Mouse (Mus musculus) heart, embryonic 11.5 days (tissue): ENCODE data around the gene Twf2. TPM values are rescaled to one million over a fixed set of nuclear protein-coding genes. Genes with fewer than 3 reads are reported as not detected.

Experiments
- ATAC-seq: fragments of 200-750 bp; cut with Nextera tagmentation; replicated peaks from 2 replicates; pipeline ENCODE4 v1.8.0; 2017; ENCODE audit warnings: moderate library complexity; ENCODE audit not compliant: insufficient number of reproducible peaks, low FRiP score, low TSS enrichment
- H3K27ac ChIP-seq: fragments of 300-500 bp; sonication (generic); 2 replicates; pipeline ENCODE4 v1.5.1; 2014; ENCODE audit warnings: mild to moderate bottlenecking, low read depth, low read length
- H3K27me3 ChIP-seq: fragments of 300-500 bp; sonication (generic); 2 replicates; pipeline ENCODE4 v1.6.1; 2014; ENCODE audit warnings: mild to moderate bottlenecking, low read length, mixed read lengths; ENCODE audit not compliant: control insufficient read depth, insufficient read depth
- H3K36me3 ChIP-seq: fragments of 300-500 bp; sonication (generic); 2 replicates; pipeline ENCODE4 v1.6.1; 2014; ENCODE audit warnings: mild to moderate bottlenecking, low read length, moderate library complexity, mixed read lengths; ENCODE audit not compliant: control insufficient read depth, insufficient read depth
- H3K4me1 ChIP-seq: fragments of 300-500 bp; sonication (generic); 2 replicates; pipeline ENCODE4 v1.6.1; 2014; ENCODE audit warnings: low read length; ENCODE audit not compliant: control insufficient read depth, insufficient read depth
- H3K4me2 ChIP-seq: fragments of 300-500 bp; sonication (generic); 2 replicates; pipeline ENCODE4 v1.6.1; 2014; ENCODE audit warnings: mild to moderate bottlenecking, moderate library complexity
- H3K4me3 ChIP-seq: fragments of 300-500 bp; sonication (generic); 2 replicates; pipeline ENCODE4 v1.5.1; 2014; ENCODE audit warnings: low read depth, low read length
- H3K9ac ChIP-seq: fragments of 300-500 bp; sonication (generic); 2 replicates; pipeline ENCODE4 v1.6.1; 2014; ENCODE audit warnings: mild to moderate bottlenecking, low read depth, low read length, moderate library complexity
- H3K9me3 ChIP-seq: fragments of 300-500 bp; sonication (generic); replicated peaks from 2 replicates; pipeline ENCODE4 v1.6.1; 2016; ENCODE audit warnings: low read length; ENCODE audit not compliant: control insufficient read depth
- WGBS: fragments of 180-500 bp; shearing (Covaris S2); extraction: QIAGEN DNeasy Blood & Tissue Kit; methylation state at CpG from one replicate; pipeline ENCODE4 v1.1.7; 2014; ENCODE audit not compliant: insufficient replicate concordance; 5-methylcytosine and 5-hydroxymethylcytosine counted together
- polyA plus RNA-seq: library from polyadenylated mRNA; unstranded; fragments of >200 nt; fragmentation: Nextera tagmentation; extraction: Ambion mirVana; gene quantifications from 2 replicates; pipeline ENCODE4 v1.2.1, GENCODE M21; 2014

The Twf2 gene
- polyA plus RNA-seq, 1 experiment from 2014 or later = 55.6 TPM

DNA sequence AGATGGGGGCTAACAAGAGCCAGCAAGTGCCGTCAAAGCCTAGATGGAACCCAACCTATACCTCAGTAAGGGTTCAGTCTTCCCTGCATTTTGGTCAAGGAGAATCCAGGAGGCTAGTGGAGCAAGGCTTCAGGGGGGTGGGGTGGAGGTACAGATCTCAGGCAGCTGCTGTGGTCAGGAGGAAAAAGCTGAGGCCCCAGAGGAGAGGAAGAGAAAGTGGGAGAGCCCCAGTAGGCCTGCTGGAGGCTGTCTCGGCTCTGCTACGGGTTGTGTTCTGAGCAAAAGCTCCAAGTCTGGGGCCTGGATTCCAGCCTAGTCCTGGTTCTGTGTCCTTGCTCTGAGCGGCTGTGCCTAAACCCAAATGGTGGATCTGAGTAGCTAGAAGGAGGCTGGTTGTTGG, 20.1 kb downstream of the Twf2 start:
- WGBS = 71% methylated on average over 4 of the region's 4 CpGs

DNA sequence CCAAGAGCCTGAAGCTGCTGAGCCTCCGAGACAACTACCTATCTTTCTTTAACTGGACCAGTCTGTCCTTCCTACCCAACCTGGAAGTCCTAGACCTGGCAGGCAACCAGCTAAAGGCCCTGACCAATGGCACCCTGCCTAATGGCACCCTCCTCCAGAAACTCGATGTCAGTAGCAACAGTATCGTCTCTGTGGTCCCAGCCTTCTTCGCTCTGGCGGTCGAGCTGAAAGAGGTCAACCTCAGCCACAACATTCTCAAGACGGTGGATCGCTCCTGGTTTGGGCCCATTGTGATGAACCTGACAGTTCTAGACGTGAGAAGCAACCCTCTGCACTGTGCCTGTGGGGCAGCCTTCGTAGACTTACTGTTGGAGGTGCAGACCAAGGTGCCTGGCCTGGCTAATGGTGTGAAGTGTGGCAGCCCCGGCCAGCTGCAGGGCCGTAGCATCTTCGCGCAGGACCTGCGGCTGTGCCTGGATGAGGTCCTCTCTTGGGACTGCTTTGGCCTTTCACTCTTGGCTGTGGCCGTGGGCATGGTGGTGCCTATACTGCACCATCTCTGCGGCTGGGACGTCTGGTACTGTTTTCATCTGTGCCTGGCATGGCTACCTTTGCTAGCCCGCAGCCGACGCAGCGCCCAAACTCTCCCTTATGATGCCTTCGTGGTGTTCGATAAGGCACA, 22.7 kb downstream of the Twf2 start:
- Histone ChIP-seq H3K9ac (peak overlapping the region; percentile 54; the same call in 1 of the 2 replicates), H3K4me2 (peak overlapping the region; percentile 90), H3K27me3 (peaks cover 24% of the 10 kb centered on the region), H3K9me3 (no peaks in the 10 kb centered on the region), H3K27ac (no peak overlapping the region), H3K36me3 (no peaks in the 10 kb centered on the region), H3K4me1 (peaks cover 7% of the 10 kb centered on the region), H3K4me3 (peak overlapping the region; percentile 38)
- WGBS = 48% methylated on average over 24 of the region's 24 CpGs
- ATAC-seq = 0 out of 2 replicates have a peak, but pooled peaks have one; percentile 7

More for the DNA sequence above, 20.1 kb downstream of the Twf2 start:
- H3K4me3 ChIP-seq = no peak overlapping the region
- peaks cover 24% of the 10 kb centered on the region for H3K27me3 ChIP-seq
- no peak overlapping the region for H3K27ac ChIP-seq
- H3K9ac ChIP-seq = no peak overlapping the region
- H3K4me2 ChIP-seq = no peak overlapping the region
- H3K9me3 ChIP-seq = no peaks in the 10 kb centered on the region
- H3K36me3 ChIP-seq = no peaks in the 10 kb centered on the region
- peaks cover 5% of the 10 kb centered on the region for H3K4me1 ChIP-seq
- no peak for ATAC-seq

DNA sequence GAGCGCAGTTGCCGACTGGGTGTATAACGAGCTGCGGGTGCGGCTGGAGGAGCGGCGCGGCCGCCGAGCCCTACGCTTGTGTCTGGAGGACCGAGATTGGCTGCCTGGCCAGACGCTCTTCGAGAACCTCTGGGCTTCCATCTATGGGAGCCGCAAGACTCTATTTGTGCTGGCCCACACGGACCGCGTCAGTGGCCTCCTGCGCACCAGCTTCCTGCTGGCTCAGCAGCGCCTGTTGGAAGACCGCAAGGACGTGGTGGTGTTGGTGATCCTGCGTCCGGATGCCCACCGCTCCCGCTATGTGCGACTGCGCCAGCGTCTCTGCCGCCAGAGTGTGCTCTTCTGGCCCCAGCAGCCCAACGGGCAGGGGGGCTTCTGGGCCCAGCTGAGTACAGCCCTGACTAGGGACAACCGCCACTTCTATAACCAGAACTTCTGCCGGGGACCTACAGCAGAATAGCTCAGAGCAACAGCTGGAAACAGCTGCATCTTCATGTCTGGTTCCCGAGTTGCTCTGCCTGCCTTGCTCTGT, 23.3 kb downstream of the Twf2 start:
- ATAC-seq = peak; percentile 31; the same call in 1 of the 2 replicates
- Histone ChIP-seq H3K4me2 (peak overlapping the region; percentile 90), H3K27ac (no peak overlapping the region), H3K9ac (peak overlapping the region; percentile 54; the same call in 1 of the 2 replicates), H3K9me3 (no peaks in the 10 kb centered on the region), H3K27me3 (peaks cover 24% of the 10 kb centered on the region), H3K4me3 (peak overlapping the region; percentile 38), H3K36me3 (no peaks in the 10 kb centered on the region), H3K4me1 (peaks cover 7% of the 10 kb centered on the region)
- WGBS = 4% methylated on average over 34 of the region's 34 CpGs

DNA sequence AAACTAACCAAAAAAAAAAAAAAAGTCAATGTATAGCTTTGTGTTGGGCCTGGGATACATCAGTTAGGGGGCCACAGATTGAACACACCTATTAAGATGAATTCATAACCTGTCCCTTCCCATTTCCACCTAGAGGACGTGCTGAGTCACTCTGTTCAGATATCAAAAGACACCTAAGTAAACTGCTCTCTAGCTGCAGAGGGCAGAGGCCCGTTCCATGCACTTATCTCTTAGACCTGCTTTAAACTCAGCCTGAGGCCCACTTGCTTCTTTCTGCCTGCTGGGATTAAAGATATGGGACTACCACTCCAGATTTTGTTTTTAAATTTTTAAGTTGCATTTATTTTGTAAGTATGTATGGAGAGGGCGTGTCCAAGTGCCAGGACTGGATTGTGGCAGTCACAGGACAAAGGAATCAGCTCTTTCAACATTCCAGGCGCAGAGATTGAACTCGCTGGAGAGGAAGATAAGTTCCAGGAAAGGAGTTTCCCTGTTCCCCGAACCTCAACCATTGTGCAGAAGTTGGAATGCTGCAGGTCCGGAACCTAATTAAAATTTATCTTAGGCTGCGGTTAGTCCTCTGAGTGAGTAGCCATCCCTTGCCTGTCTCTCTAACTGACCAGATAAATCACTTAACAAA, 25.0 kb downstream of the Twf2 start:
- Histone ChIP-seq H3K4me3 (no peak overlapping the region), H3K4me1 (peaks cover 7% of the 10 kb centered on the region), H3K27me3 (peaks cover 21% of the 10 kb centered on the region), H3K36me3 (peaks cover 7% of the 10 kb centered on the region; the same call in 1 of the 2 replicates), H3K4me2 (no peak overlapping the region), H3K27ac (no peak overlapping the region), H3K9me3 (no peaks in the 10 kb centered on the region), H3K9ac (no peak overlapping the region)
- no peak for ATAC-seq
- WGBS = 24% methylated on average over 8 of the region's 8 CpGs

DNA sequence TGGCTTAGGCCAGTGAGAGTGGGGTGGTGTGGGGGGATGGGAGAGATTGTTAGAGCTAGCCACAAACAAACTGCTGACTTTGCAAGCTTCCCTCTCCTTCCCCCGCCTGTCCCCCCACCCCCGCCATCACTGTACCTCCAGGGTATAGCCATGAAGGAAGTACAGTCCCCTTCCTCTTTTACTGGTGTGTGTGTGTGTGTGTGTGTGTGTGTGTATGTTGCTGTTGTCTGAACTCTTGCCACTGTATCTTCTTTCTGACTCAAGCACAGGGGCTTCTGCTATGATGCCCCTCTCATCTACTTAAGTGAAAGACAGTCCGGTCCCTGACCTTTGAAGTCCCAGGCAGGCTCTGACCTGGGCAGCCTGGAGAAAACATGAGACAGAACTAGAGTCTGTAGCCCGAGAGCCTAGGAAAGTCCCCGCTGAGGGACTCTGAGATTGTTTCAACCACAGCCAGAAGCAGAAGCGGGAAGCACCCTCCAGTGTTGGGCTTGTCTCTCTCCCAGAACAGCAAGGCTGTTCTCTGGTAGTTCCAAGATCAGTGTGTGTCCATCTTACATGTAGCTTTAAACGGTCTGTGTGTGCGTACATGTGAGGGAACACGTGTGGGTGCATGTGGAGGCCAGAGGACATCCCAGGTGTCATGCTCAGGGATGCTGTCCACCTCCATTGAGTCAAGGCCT, 27.3 kb downstream of the Twf2 start:
- no peak overlapping the region for H3K4me3 ChIP-seq
- no peak overlapping the region for H3K9ac ChIP-seq
- H3K4me1 ChIP-seq = peaks cover 14% of the 10 kb centered on the region
- no peak overlapping the region for H3K27ac ChIP-seq
- H3K4me2 ChIP-seq = no peak overlapping the region
- ATAC-seq = no peak
- peaks cover 15% of the 10 kb centered on the region for H3K36me3 ChIP-seq
- WGBS = 75% methylated on average over 9 of the region's 9 CpGs
- peaks cover 8% of the 10 kb centered on the region for H3K27me3 ChIP-seq
- H3K9me3 ChIP-seq = no peaks in the 10 kb centered on the region

DNA sequence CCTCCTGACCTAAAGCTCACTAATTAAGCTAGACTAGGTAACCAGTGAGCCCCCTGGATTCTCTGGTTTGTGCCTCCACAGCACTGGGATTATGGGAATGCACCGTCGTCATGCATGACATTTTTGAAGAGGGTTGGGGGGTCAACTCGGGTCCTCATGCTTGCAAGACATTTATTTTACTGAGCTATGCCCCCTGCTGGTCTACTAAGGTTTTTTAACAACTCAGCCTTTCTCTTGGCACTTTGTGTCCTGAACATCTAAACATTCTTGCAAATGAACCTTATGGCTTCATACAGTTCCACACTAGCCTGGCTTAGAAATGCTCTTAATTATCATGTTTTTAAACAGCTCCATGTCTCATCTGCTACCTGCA, 27.8 kb downstream of the Twf2 start:
- WGBS = 56% methylated on average over 3 of the region's 3 CpGs
- H3K9me3 ChIP-seq = no peaks in the 10 kb centered on the region
- no peak for ATAC-seq

DNA sequence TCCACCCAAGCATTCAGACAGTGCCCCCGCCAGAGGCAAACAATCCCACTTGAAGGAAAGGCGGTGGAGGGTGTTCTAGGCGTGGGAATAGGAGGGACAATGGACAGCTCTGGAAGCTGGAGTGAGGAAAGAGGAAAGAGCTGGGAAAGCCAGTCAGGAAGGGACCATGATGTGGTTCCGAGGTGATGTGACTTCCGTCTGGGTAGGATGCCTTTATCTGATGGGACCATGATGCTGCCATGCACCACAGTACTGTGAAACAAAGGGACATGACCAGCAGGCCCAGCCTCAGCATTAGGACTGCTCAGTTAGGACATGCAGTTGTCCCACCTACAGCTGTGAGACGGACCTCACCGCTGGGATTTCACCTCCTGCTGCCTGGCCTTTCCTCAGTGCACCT, 28.3 kb downstream of the Twf2 start:
- no peaks in the 10 kb centered on the region for H3K27me3 ChIP-seq
- peaks cover 18% of the 10 kb centered on the region for H3K36me3 ChIP-seq
- no peak for ATAC-seq
- H3K9me3 ChIP-seq = no peaks in the 10 kb centered on the region
- no peak overlapping the region for H3K9ac ChIP-seq
- peaks cover 13% of the 10 kb centered on the region for H3K4me1 ChIP-seq
- no peak overlapping the region for H3K27ac ChIP-seq
- H3K4me2 ChIP-seq = no peak overlapping the region
- 64% methylated on average over 7 of the region's 7 CpGs for WGBS
- no peak overlapping the region for H3K4me3 ChIP-seq

More for the DNA sequence above, 27.8 kb downstream of the Twf2 start:
- Histone ChIP-seq H3K9ac (no peak overlapping the region), H3K36me3 (peaks cover 15% of the 10 kb centered on the region), H3K4me2 (no peak overlapping the region), H3K4me3 (no peak overlapping the region), H3K27ac (no peak overlapping the region), H3K27me3 (peaks cover 3% of the 10 kb centered on the region), H3K4me1 (peaks cover 16% of the 10 kb centered on the region)

DNA sequence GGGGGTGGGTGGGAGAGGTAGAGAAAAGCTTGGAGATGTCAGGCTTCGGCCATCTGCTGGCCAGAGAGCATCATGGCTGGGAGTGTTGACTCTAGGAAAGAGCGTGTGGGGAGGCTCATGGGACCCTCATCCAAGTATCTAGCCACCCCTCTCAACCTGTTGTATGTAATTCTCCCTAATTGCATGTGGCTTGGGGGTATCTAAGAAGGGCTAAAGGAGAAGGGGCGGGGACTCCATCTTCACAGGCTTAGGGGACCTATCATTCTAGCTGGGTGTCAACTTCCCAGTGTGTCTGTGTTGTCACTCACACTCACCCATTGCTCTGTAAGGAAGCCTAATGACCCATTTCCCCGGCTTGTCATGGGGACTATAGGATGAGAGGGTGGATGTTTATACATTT, 28.9 kb downstream of the Twf2 start:
- Histone ChIP-seq H3K4me1 (peaks cover 13% of the 10 kb centered on the region), H3K27me3 (no peaks in the 10 kb centered on the region), H3K27ac (no peak overlapping the region), H3K36me3 (peaks cover 23% of the 10 kb centered on the region), H3K9ac (no peak overlapping the region), H3K9me3 (no peaks in the 10 kb centered on the region), H3K4me3 (no peak overlapping the region), H3K4me2 (no peak overlapping the region)
- ATAC-seq = no peak
- 68% methylated on average over 4 of the region's 4 CpGs for WGBS
